Mouse (Mus musculus) erythroblast, embryonic 14.5 days (primary cell): ENCODE data around the gene Lrch4. TPM values are rescaled to one million over a fixed set of nuclear protein-coding genes. Genes with fewer than 3 reads are reported as not detected.

Source experiments
- H3K27me3 ChIP-seq: 2 replicates; pipeline ENCODE4 v1.6.1; 2012; ENCODE audit warnings: inconsistent platforms; ENCODE audit not compliant: control insufficient read depth
- H3K36me3 ChIP-seq: 2 replicates; pipeline ENCODE4 v1.6.1; 2012; ENCODE audit warnings: mild to moderate bottlenecking, inconsistent platforms; ENCODE audit not compliant: control insufficient read depth
- H3K4me1 ChIP-seq: 2 replicates; pipeline ENCODE4 v1.6.1; 2012; ENCODE audit warnings: inconsistent platforms; ENCODE audit not compliant: control insufficient read depth
- H3K4me3 ChIP-seq: replicated peaks from 2 replicates; pipeline ENCODE3; 2012; ENCODE audit warnings: moderate library complexity, mild to moderate bottlenecking, inconsistent platforms
- H3K9me3 ChIP-seq: 2 replicates; pipeline ENCODE4 v1.6.1; 2012; ENCODE audit warnings: low read length, inconsistent platforms, mixed read lengths; ENCODE audit not compliant: control insufficient read depth
- GATA1 ChIP-seq: IDR thresholded peaks from 2 replicates; pipeline ENCODE4 v1.6.1; 2012; ENCODE audit warnings: low read length, inconsistent platforms, mixed read lengths
- TAL1 ChIP-seq: IDR thresholded peaks from 3 replicates; pipeline ENCODE4 v1.6.1; 2012; ENCODE audit warnings: low read length, inconsistent platforms, mixed read lengths
- polyA plus RNA-seq: library from polyadenylated mRNA; stranded (reverse); fragments of >175 nt; gene quantifications from 2 replicates; pipeline ENCODE4 v1.2.3, GENCODE M21; 2012

Lrch4 gene
- polyA plus RNA-seq, 1 experiment, result 7.1 TPM

GRCm38 (mm10) chr5:137645091-137645651, 16.2 kb downstream of the Lrch4 start:
- peaks cover 51% of the 10 kb centered on the region for H3K4me1 ChIP-seq
- peak overlapping the region; percentile 18 for H3K4me3 ChIP-seq
- H3K27me3 ChIP-seq, result peaks cover 29% of the 10 kb centered on the region
- peaks cover 37% of the 10 kb centered on the region for H3K36me3 ChIP-seq
- no peaks in the 10 kb centered on the region for H3K9me3 ChIP-seq
- TF ChIP-seq GATA1 (no peak), TAL1 (no peak)

GRCm38 (mm10) chr5:137645652-137646091, 16.8 kb downstream of the Lrch4 start, which contains the start of gene Irs3:
Irs3 (minus strand) TSS chr5:137645714.
- H3K27me3 ChIP-seq, result peaks cover 29% of the 10 kb centered on the region
- no peak for TF ChIP-seq TAL1
- no peak for TF ChIP-seq GATA1
- H3K9me3 ChIP-seq, result no peaks in the 10 kb centered on the region
- H3K4me1 ChIP-seq, result peaks cover 54% of the 10 kb centered on the region
- peaks cover 35% of the 10 kb centered on the region for H3K36me3 ChIP-seq
- peak within 1 kb of the TSS; percentile 18 for H3K4me3 ChIP-seq

GRCm38 (mm10) chr5:137647827-137648601, 19.1 kb downstream of the Lrch4 start:
- Histone ChIP-seq H3K36me3 (peaks cover 35% of the 10 kb centered on the region), H3K9me3 (no peaks in the 10 kb centered on the region), H3K27me3 (peaks cover 29% of the 10 kb centered on the region), H3K4me3 (no peak overlapping the region), H3K4me1 (peaks cover 62% of the 10 kb centered on the region)
- TF ChIP-seq TAL1, result no peak
- TF ChIP-seq GATA1, result no peak

- no peak overlapping the region for H3K4me3 ChIP-seq
- H3K36me3 ChIP-seq, result peaks cover 47% of the 10 kb centered on the region
- H3K27me3 ChIP-seq, result peaks cover 22% of the 10 kb centered on the region
- peaks cover 62% of the 10 kb centered on the region for H3K4me1 ChIP-seq
- H3K9me3 ChIP-seq, result no peaks in the 10 kb centered on the region
- TF ChIP-seq GATA1 (no peak), TAL1 (no peak)
Observed at GRCm38 (mm10) chr5:137649251-137649650, 20.3 kb downstream of the Lrch4 start.

- Histone ChIP-seq H3K4me1 (peaks cover 59% of the 10 kb centered on the region), H3K4me3 (no peak overlapping the region), H3K27me3 (peaks cover 16% of the 10 kb centered on the region), H3K36me3 (peaks cover 54% of the 10 kb centered on the region), H3K9me3 (no peaks in the 10 kb centered on the region)
- TF ChIP-seq GATA1, result no peak
- TF ChIP-seq TAL1, result no peak
Observed at GRCm38 (mm10) chr5:137649669-137650571, 21.0 kb downstream of the Lrch4 start.

- no peak for TF ChIP-seq GATA1
- TF ChIP-seq TAL1, result no peak
- Histone ChIP-seq H3K4me3 (no peak overlapping the region), H3K36me3 (peaks cover 79% of the 10 kb centered on the region), H3K9me3 (no peaks in the 10 kb centered on the region), H3K27me3 (no peaks in the 10 kb centered on the region), H3K4me1 (peaks cover 44% of the 10 kb centered on the region)
Observed at GRCm38 (mm10) chr5:137652474-137652873, 23.6 kb downstream of the Lrch4 start.

- Histone ChIP-seq H3K9me3 (peaks cover under 1% of the 10 kb centered on the region), H3K36me3 (peaks cover 88% of the 10 kb centered on the region), H3K4me1 (peaks cover 35% of the 10 kb centered on the region), H3K27me3 (no peaks in the 10 kb centered on the region), H3K4me3 (no peak overlapping the region)
- TF ChIP-seq TAL1, result no peak
- TF ChIP-seq GATA1, result no peak
Observed at GRCm38 (mm10) chr5:137653366-137653765, 24.4 kb downstream of the Lrch4 start.

GRCm38 (mm10) chr5:137654746-137655145, 25.8 kb downstream of the Lrch4 start:
- TF ChIP-seq TAL1 (no peak), GATA1 (no peak)
- Histone ChIP-seq H3K4me1 (peaks cover 23% of the 10 kb centered on the region), H3K36me3 (peaks cover 99% of the 10 kb centered on the region), H3K9me3 (peaks cover 3% of the 10 kb centered on the region), H3K4me3 (no peak overlapping the region), H3K27me3 (no peaks in the 10 kb centered on the region)

GRCm38 (mm10) chr5:137656977-137657376, 28.1 kb downstream of the Lrch4 start:
- H3K27me3 ChIP-seq, result no peaks in the 10 kb centered on the region
- no peak overlapping the region for H3K4me3 ChIP-seq
- peaks cover 3% of the 10 kb centered on the region for H3K9me3 ChIP-seq
- peaks cover 8% of the 10 kb centered on the region for H3K4me1 ChIP-seq
- peaks cover 100% of the 10 kb centered on the region for H3K36me3 ChIP-seq
- TF ChIP-seq TAL1 (no peak), GATA1 (no peak)
